Mouse (Mus musculus) stomach, embryonic 16.5 days (tissue): ENCODE measurements around the gene Cox4i2. TPM values are rescaled to one million over a fixed set of nuclear protein-coding genes. Genes with fewer than 3 reads are reported as not detected.
A peak's percentile ranks its signal among the peaks of the same experiment; 100 is the strongest.

Experiments used
- ATAC-seq: fragments of 200-750 bp; cut with Nextera tagmentation; 2 replicates; pipeline ENCODE4 v1.8.0; 2017; ENCODE audit warnings: moderate number of reproducible peaks, moderate TSS enrichment; ENCODE audit not compliant: insufficient read depth, low FRiP score
- H3K27ac ChIP-seq: fragments of 300-500 bp; sonication (generic); 2 replicates; pipeline ENCODE4 v1.5.1; 2014; ENCODE audit warnings: low read length
- H3K27me3 ChIP-seq: fragments of 300-500 bp; sonication (generic); 2 replicates; pipeline ENCODE4 v1.6.1; 2014; ENCODE audit warnings: low read length, control low read depth, mixed read lengths; ENCODE audit not compliant: control insufficient read depth, insufficient read depth
- H3K36me3 ChIP-seq: fragments of 300-500 bp; sonication (generic); 2 replicates; pipeline ENCODE4 v1.6.1; 2014; ENCODE audit warnings: low read length; ENCODE audit not compliant: control insufficient read depth, insufficient read depth
- H3K4me1 ChIP-seq: fragments of 300-500 bp; sonication (generic); 2 replicates; pipeline ENCODE4 v1.6.1; 2014; ENCODE audit warnings: low read length, control low read depth, mixed read lengths; ENCODE audit not compliant: control insufficient read depth, insufficient read depth
- H3K4me2 ChIP-seq: fragments of 300-500 bp; sonication (generic); 2 replicates; pipeline ENCODE4 v1.6.1; 2014; ENCODE audit warnings: low read depth, low read length, mixed read lengths
- H3K4me3 ChIP-seq: fragments of 300-500 bp; sonication (generic); replicated peaks from 2 replicates; pipeline ENCODE4 v1.5.1; 2014; ENCODE audit warnings: mild to moderate bottlenecking, low read length
- H3K9ac ChIP-seq: fragments of 300-500 bp; sonication (generic); 2 replicates; pipeline ENCODE4 v1.6.1; 2014; ENCODE audit warnings: low read length
- H3K9me3 ChIP-seq: fragments of 300-500 bp; sonication (generic); replicated peaks from 2 replicates; pipeline ENCODE4 v1.6.1; 2016; ENCODE audit warnings: low read length, control low read depth; ENCODE audit not compliant: control insufficient read depth
- WGBS: fragments of 180-500 bp; shearing (Covaris S2); extraction: QIAGEN DNeasy Blood & Tissue Kit; methylation state at CpG from one replicate; pipeline ENCODE4 v1.1.7; 2014; 5-methylcytosine and 5-hydroxymethylcytosine counted together
- polyA plus RNA-seq: library from polyadenylated mRNA; unstranded; fragments of >200 nt; fragmentation: Nextera tagmentation; extraction: Ambion mirVana; gene quantifications from 2 replicates; pipeline ENCODE4 v1.2.1, GENCODE M21; 2015

Gene Cox4i2
- polyA plus RNA-seq, 1 experiment from 2014 or later, result 21.3 TPM

- no peak overlapping the region for H3K4me3 ChIP-seq
- WGBS, result 32% methylated on average over 18 of the region's 18 CpGs
- peaks cover 34% of the 10 kb centered on the region for H3K4me1 ChIP-seq
- no peaks in the 10 kb centered on the region for H3K27me3 ChIP-seq
- no peaks in the 10 kb centered on the region for H3K36me3 ChIP-seq
- H3K4me2 ChIP-seq, result peak overlapping the region; percentile 23
- peak overlapping the region; percentile 41 for H3K9ac ChIP-seq
- no peaks in the 10 kb centered on the region for H3K9me3 ChIP-seq
- peak overlapping the region; percentile 70 for H3K27ac ChIP-seq
- peak; percentile 52 for ATAC-seq
These were observed 31.7 kb downstream of the Cox4i2 start for GRCm38 (mm10) chr2:152785446-152786350.

GRCm38 (mm10) chr2:152787136-152787535, 33.2 kb downstream of the Cox4i2 start:
- Histone ChIP-seq H3K9ac (no peak overlapping the region), H3K9me3 (no peaks in the 10 kb centered on the region), H3K4me3 (no peak overlapping the region), H3K4me1 (peaks cover 34% of the 10 kb centered on the region), H3K27me3 (no peaks in the 10 kb centered on the region), H3K4me2 (no peak overlapping the region), H3K36me3 (no peaks in the 10 kb centered on the region), H3K27ac (no peak overlapping the region)
- 80% methylated on average over 2 of the region's 2 CpGs for WGBS
- ATAC-seq, result no peak

- H3K27me3 ChIP-seq, result no peaks in the 10 kb centered on the region
- peaks cover 34% of the 10 kb centered on the region for H3K4me1 ChIP-seq
- H3K9me3 ChIP-seq, result no peaks in the 10 kb centered on the region
- no peaks in the 10 kb centered on the region for H3K36me3 ChIP-seq
- no peak overlapping the region for H3K4me3 ChIP-seq
- 86% methylated on average over 6 of the region's 6 CpGs for WGBS
- H3K27ac ChIP-seq, result no peak overlapping the region
- H3K9ac ChIP-seq, result no peak overlapping the region
- ATAC-seq, result no peak
- no peak overlapping the region for H3K4me2 ChIP-seq
These were observed 33.6 kb downstream of the Cox4i2 start for GRCm38 (mm10) chr2:152787543-152787942.

- Histone ChIP-seq H3K9ac (peak overlapping the region; percentile 23; the same call in 1 of the 2 replicates), H3K36me3 (no peaks in the 10 kb centered on the region), H3K4me1 (peaks cover 37% of the 10 kb centered on the region), H3K27me3 (no peaks in the 10 kb centered on the region), H3K9me3 (no peaks in the 10 kb centered on the region), H3K4me3 (no peak overlapping the region), H3K4me2 (no peak overlapping the region; the same call in 1 of the 2 replicates), H3K27ac (peak overlapping the region; percentile 64)
- peak; percentile 43 for ATAC-seq
- 55% methylated on average over 6 of the region's 6 CpGs for WGBS
These were observed 35.0 kb downstream of the Cox4i2 start for GRCm38 (mm10) chr2:152788892-152789421.

GRCm38 (mm10) chr2:152789591-152789999, 35.6 kb downstream of the Cox4i2 start:
- Histone ChIP-seq H3K4me2 (no peak overlapping the region), H3K4me3 (no peak overlapping the region), H3K36me3 (no peaks in the 10 kb centered on the region), H3K9ac (0 out of 2 replicates have a peak overlapping the region, but pooled peaks have one; percentile 23), H3K4me1 (peaks cover 37% of the 10 kb centered on the region), H3K9me3 (no peaks in the 10 kb centered on the region), H3K27me3 (no peaks in the 10 kb centered on the region), H3K27ac (peak overlapping the region; percentile 64; the same call in 1 of the 2 replicates)
- WGBS, result 27% methylated on average over 4 of the region's 4 CpGs
- ATAC-seq, result peak; percentile 53

GRCm38 (mm10) chr2:152792461-152792860, 38.5 kb downstream of the Cox4i2 start:
- 29% methylated on average over 2 of the region's 2 CpGs for WGBS
- H3K9ac ChIP-seq, result no peak overlapping the region
- no peak overlapping the region for H3K27ac ChIP-seq
- H3K27me3 ChIP-seq, result no peaks in the 10 kb centered on the region
- ATAC-seq, result no peak
- H3K4me3 ChIP-seq, result no peak overlapping the region
- H3K4me2 ChIP-seq, result no peak overlapping the region
- H3K36me3 ChIP-seq, result no peaks in the 10 kb centered on the region
- H3K4me1 ChIP-seq, result peaks cover 20% of the 10 kb centered on the region
- no peaks in the 10 kb centered on the region for H3K9me3 ChIP-seq

- 72% methylated on average over 5 of the region's 5 CpGs for WGBS
- H3K27me3 ChIP-seq, result no peaks in the 10 kb centered on the region
These were observed 39.4 kb downstream of the Cox4i2 start for GRCm38 (mm10) chr2:152793381-152793780.

GRCm38 (mm10) chr2:152794281-152794827, 40.4 kb downstream of the Cox4i2 start:
- H3K36me3 ChIP-seq, result no peaks in the 10 kb centered on the region
- no peak overlapping the region for H3K9ac ChIP-seq
- H3K27ac ChIP-seq, result no peak overlapping the region
- ATAC-seq, result no peak
- 68% methylated on average over 9 of the region's 9 CpGs for WGBS
- no peaks in the 10 kb centered on the region for H3K9me3 ChIP-seq
- no peak overlapping the region for H3K4me2 ChIP-seq
- peaks cover 12% of the 10 kb centered on the region for H3K4me1 ChIP-seq
- H3K27me3 ChIP-seq, result no peaks in the 10 kb centered on the region
- H3K4me3 ChIP-seq, result no peak overlapping the region

More at GRCm38 (mm10) chr2:152793381-152793780, 39.4 kb downstream of the Cox4i2 start:
- ATAC-seq, result no peak
- Histone ChIP-seq H3K9ac (no peak overlapping the region), H3K4me2 (no peak overlapping the region), H3K9me3 (no peaks in the 10 kb centered on the region), H3K27ac (no peak overlapping the region), H3K4me3 (no peak overlapping the region), H3K4me1 (peaks cover 20% of the 10 kb centered on the region), H3K36me3 (no peaks in the 10 kb centered on the region)

GRCm38 (mm10) chr2:152797589-152797988, 43.6 kb downstream of the Cox4i2 start:
- H3K36me3 ChIP-seq, result no peaks in the 10 kb centered on the region
- no peak overlapping the region for H3K4me2 ChIP-seq
- H3K27me3 ChIP-seq, result no peaks in the 10 kb centered on the region
- H3K9me3 ChIP-seq, result no peaks in the 10 kb centered on the region
- H3K9ac ChIP-seq, result no peak overlapping the region
- WGBS, result 71% methylated on average over 1 of the region's 1 CpGs
- ATAC-seq, result no peak
- no peak overlapping the region for H3K4me3 ChIP-seq
- H3K27ac ChIP-seq, result no peak overlapping the region
- H3K4me1 ChIP-seq, result 0 out of 2 replicates have a peak, but pooled peaks cover 2% of the 10 kb centered on the region
